7 mouse cellular contexts compared by ENCODE assay signal in genomic region chr12:87299037-87299656, GRCm38 (mm10). TPM values are rescaled to one million over a fixed set of nuclear protein-coding genes. Genes with fewer than 3 reads are reported as not detected.
DNase-seq lines count a peak whose midpoint lies in the region; ATAC-seq and TF ChIP-seq lines count a peak whose summit lies in the region.

No protein-coding gene starts in this region.

- H3K36me3 ChIP-seq in lung, embryonic 15.5 days = no peaks in the 10 kb centered on the region
- H3K36me3 ChIP-seq in heart, embryonic 13.5 days = no peaks in the 10 kb centered on the region
- no peaks in the 10 kb centered on the region for H3K36me3 ChIP-seq in liver, embryonic 13.5 days
- H3K36me3 ChIP-seq in small intestine, adult 2 months (ENCODE audit: control insufficient read depth, insufficient read depth, low read length) = no peaks in the 10 kb centered on the region

- no peak overlapping the region for H3K27ac ChIP-seq in lung, embryonic 15.5 days
- H3K27ac ChIP-seq in heart, embryonic 13.5 days (replicated peaks) = no peak overlapping the region
- H3K27ac ChIP-seq in liver, embryonic 13.5 days = no peak overlapping the region
- H3K27ac ChIP-seq in small intestine, adult 2 months (ENCODE audit: insufficient read depth, low read depth, low read length) = no peak overlapping the region

- no peak for TF ChIP-seq CTCF in small intestine, adult 2 months (IDR thresholded peaks at IDR 0.05; ENCODE audit: extremely low read depth, insufficient read length, insufficient replicate concordance, low read depth, low read length)

- 6% methylated on average over 29 of the region's 29 CpGs for WGBS in lung, embryonic 15.5 days
- WGBS in heart, embryonic 13.5 days = 8% methylated on average over 29 of the region's 29 CpGs
- WGBS in liver, embryonic 13.5 days (ENCODE audit: insufficient replicate concordance) = 15% methylated on average over 29 of the region's 29 CpGs
- 13% methylated on average over 29 of the region's 29 CpGs for WGBS in small intestine, adult 2 months

- H3K4me2 ChIP-seq in lung, embryonic 15.5 days = peak overlapping the region; percentile 100
- H3K4me2 ChIP-seq in heart, embryonic 13.5 days = peak overlapping the region; percentile 99
- peak overlapping the region; percentile 83 for H3K4me2 ChIP-seq in liver, embryonic 13.5 days

- DNase-seq in lung, postnatal 25 days (ENCODE audit: low spot score) = no peak
- DNase-seq in liver, embryonic 13.5 days = no peak
- DNase-seq in c-Kit-positive CD71-positive TER-119-positive erythroid progenitor cells, embryonic 14.5 days (ENCODE audit: low spot score) = no peak

- TF ChIP-seq POLR2A in small intestine, adult 2 months (IDR thresholded peaks at IDR 0.05; ENCODE audit: low read depth, low read length) = no peak

- H3K4me1 ChIP-seq in lung, embryonic 15.5 days = peaks cover 12% of the 10 kb centered on the region
- H3K4me1 ChIP-seq in heart, embryonic 13.5 days = peaks cover 14% of the 10 kb centered on the region
- peaks cover 17% of the 10 kb centered on the region for H3K4me1 ChIP-seq in liver, embryonic 13.5 days (replicated peaks)
- peaks cover 10% of the 10 kb centered on the region; the same call in 1 of the 2 replicates for H3K4me1 ChIP-seq in small intestine, adult 2 months (ENCODE audit: control insufficient read depth, insufficient read depth, insufficient read length, low read length)

- H3K9me3 ChIP-seq in lung, embryonic 15.5 days = no peaks in the 10 kb centered on the region
- H3K9me3 ChIP-seq in heart, embryonic 13.5 days = no peaks in the 10 kb centered on the region
- no peaks in the 10 kb centered on the region for H3K9me3 ChIP-seq in liver, embryonic 13.5 days (replicated peaks)

- H3K27me3 ChIP-seq in lung, embryonic 15.5 days = peaks cover 8% of the 10 kb centered on the region
- peaks cover 22% of the 10 kb centered on the region for H3K27me3 ChIP-seq in heart, embryonic 13.5 days (replicated peaks)
- H3K27me3 ChIP-seq in liver, embryonic 13.5 days = peaks cover 46% of the 10 kb centered on the region
- H3K27me3 ChIP-seq in small intestine, adult 2 months (ENCODE audit: control insufficient read depth, insufficient read depth, low read length) = peaks cover 14% of the 10 kb centered on the region; the same call in 1 of the 2 replicates

- H3K4me3 ChIP-seq in lung, embryonic 15.5 days = peak overlapping the region; percentile 58
- peak overlapping the region; percentile 84 for H3K4me3 ChIP-seq in heart, embryonic 13.5 days
- peak overlapping the region; percentile 68 for H3K4me3 ChIP-seq in liver, embryonic 13.5 days (replicated peaks)
- H3K4me3 ChIP-seq in small intestine, adult 2 months (ENCODE audit: low read depth, low read length) = peak overlapping the region; percentile 72

- H3K9ac ChIP-seq in lung, embryonic 15.5 days = peak overlapping the region; percentile 71
- peak overlapping the region; percentile 82 for H3K9ac ChIP-seq in heart, embryonic 13.5 days
- peak overlapping the region; percentile 67 for H3K9ac ChIP-seq in liver, embryonic 13.5 days

- peak; percentile 24; the same call in 1 of the 2 replicates for ATAC-seq in lung, embryonic 15.5 days (ENCODE audit: borderline replicate concordance, extremely low read depth, low FRiP score, low TSS enrichment)
- peak; percentile 34 for ATAC-seq in common myeloid progenitor, adult 5-6 weeks (replicated peaks; ENCODE audit: low read depth, poor library complexity, severe bottlenecking)
- no peak for ATAC-seq in heart, embryonic 13.5 days (ENCODE audit: extremely low read depth, insufficient number of reproducible peaks, low FRiP score, low TSS enrichment)
- ATAC-seq in liver, embryonic 13.5 days (ENCODE audit: low read depth) = peak; percentile 35; the same call in 1 of the 2 replicates

RNA-seq across cellular contexts. Expression of gene Ism2, which starts 0.4 kb away (rescaled TPM):
- 0.84 and 1.0 TPM in 2 replicates for polyA plus RNA-seq in lung, embryonic 15.5 days (2015; fragmentation: Nextera tagmentation; extraction: Ambion mirVana)
- total RNA-seq in common myeloid progenitor, adult 5-6 weeks (2017) = not detected in 2 replicates
- polyA plus RNA-seq in heart, embryonic 13.5 days (2015; fragmentation: Nextera tagmentation; extraction: Ambion mirVana) = 0.75 and 0.90 TPM in 2 replicates
- polyA plus RNA-seq in liver, embryonic 13.5 days (2015; fragmentation: Nextera tagmentation; extraction: Ambion mirVana) = 0.27 and 0.30 TPM in 2 replicates
- 0.15 and 0.25 TPM in 2 replicates for polyA plus RNA-seq in small intestine, adult 2 months (2012; rRNA removed)

RNA-seq across cellular contexts. Expression of gene Ahsa1, which starts 32.9 kb away (rescaled TPM):
- polyA plus RNA-seq in lung, embryonic 15.5 days (2015; fragmentation: Nextera tagmentation; extraction: Ambion mirVana) = 219 and 232 TPM in 2 replicates
- 253 and 275 TPM in 2 replicates for total RNA-seq in common myeloid progenitor, adult 5-6 weeks (2017)
- polyA plus RNA-seq in heart, embryonic 13.5 days (2015; fragmentation: Nextera tagmentation; extraction: Ambion mirVana) = 174 and 206 TPM in 2 replicates
- 196 and 212 TPM in 2 replicates for polyA plus RNA-seq in liver, embryonic 13.5 days (2015; fragmentation: Nextera tagmentation; extraction: Ambion mirVana)
- polyA plus RNA-seq in small intestine, adult 2 months (2012; rRNA removed) = 14.6 and 27.3 TPM in 2 replicates

RNA-seq across cellular contexts. Expression of gene Vipas39, which starts 33.1 kb away (rescaled TPM):
- 40.7 and 41.1 TPM in 2 replicates for polyA plus RNA-seq in lung, embryonic 15.5 days (2015; fragmentation: Nextera tagmentation; extraction: Ambion mirVana)
- total RNA-seq in common myeloid progenitor, adult 5-6 weeks (2017) = 19.3 and 23.7 TPM in 2 replicates
- 32.4 and 34.4 TPM in 2 replicates for polyA plus RNA-seq in heart, embryonic 13.5 days (2015; fragmentation: Nextera tagmentation; extraction: Ambion mirVana)
- polyA plus RNA-seq in liver, embryonic 13.5 days (2015; fragmentation: Nextera tagmentation; extraction: Ambion mirVana) = 9.8 and 10.6 TPM in 2 replicates
- polyA plus RNA-seq in small intestine, adult 2 months (2012; rRNA removed) = 15.7 and 27.1 TPM in 2 replicates
